Mouse (Mus musculus) embryonic facial prominence, embryonic 11.5 days (tissue): ENCODE measurements around the gene Btbd7. TPM values are rescaled to one million over a fixed set of nuclear protein-coding genes. Genes with fewer than 3 reads are reported as not detected.

Experiments used
- ATAC-seq: fragments of 200-750 bp; cut with Nextera tagmentation; replicated peaks from 2 replicates; pipeline ENCODE4 v1.8.0; 2017; ENCODE audit warnings: low read depth; ENCODE audit not compliant: insufficient number of reproducible peaks, low FRiP score, low TSS enrichment
- DNase-seq: peaks from one replicate; pipeline ENCODE4 v3.0.0-alpha.2; 2015; ENCODE audit warnings: low spot score
- H3K27ac ChIP-seq: fragments of 300-500 bp; sonication (generic); replicated peaks from 2 replicates; pipeline ENCODE4 v1.5.1; 2014; ENCODE audit warnings: mild to moderate bottlenecking, low read depth, low read length, control low read depth
- H3K27me3 ChIP-seq: fragments of 300-500 bp; sonication (generic); 2 replicates; pipeline ENCODE4 v1.6.1; 2014; ENCODE audit warnings: mild to moderate bottlenecking, low read length, moderate library complexity, mixed read lengths; ENCODE audit not compliant: control insufficient read depth, insufficient read depth
- H3K36me3 ChIP-seq: fragments of 300-500 bp; sonication (generic); replicated peaks from 2 replicates; pipeline ENCODE4 v1.6.1; 2014; ENCODE audit warnings: low read depth, mild to moderate bottlenecking, low read length, moderate library complexity, mixed read lengths; ENCODE audit not compliant: control insufficient read depth, insufficient read depth
- H3K4me1 ChIP-seq: fragments of 300-500 bp; sonication (generic); 2 replicates; pipeline ENCODE4 v1.6.1; 2014; ENCODE audit warnings: low read length, mixed read lengths; ENCODE audit not compliant: control insufficient read depth, insufficient read depth
- H3K4me2 ChIP-seq: fragments of 300-500 bp; sonication (generic); 2 replicates; pipeline ENCODE4 v1.6.1; 2014; ENCODE audit warnings: low read depth, mild to moderate bottlenecking, control low read depth, low read length, moderate library complexity
- H3K4me3 ChIP-seq: fragments of 300-500 bp; sonication (generic); 2 replicates; pipeline ENCODE4 v1.5.1; 2014; ENCODE audit warnings: low read depth, low read length, control low read depth
- H3K9ac ChIP-seq: fragments of 300-500 bp; sonication (generic); replicated peaks from 2 replicates; pipeline ENCODE4 v1.6.1; 2014; ENCODE audit warnings: mild to moderate bottlenecking, control low read depth, low read length
- H3K9me3 ChIP-seq: fragments of 300-500 bp; sonication (generic); replicated peaks from 2 replicates; pipeline ENCODE4 v1.6.1; 2016; ENCODE audit warnings: mild to moderate bottlenecking, low read length, inconsistent platforms, mixed read lengths; ENCODE audit not compliant: control insufficient read depth
- WGBS: fragments of 180-500 bp; shearing (Covaris S2); extraction: QIAGEN DNeasy Blood & Tissue Kit; methylation state at CpG from one replicate; pipeline ENCODE4 v1.1.7; 2014; 5-methylcytosine and 5-hydroxymethylcytosine counted together
- polyA plus RNA-seq: library from polyadenylated mRNA; unstranded; fragments of >200 nt; fragmentation: Nextera tagmentation; extraction: Ambion mirVana; gene quantifications from 2 replicates; pipeline ENCODE4 v1.2.1, GENCODE M21; 2014

The Btbd7 gene
- polyA plus RNA-seq = 21.0 and 21.7 TPM in 2 replicates

GRCm38 (mm10) chr12:102878031-102878823 is at the start of gene Btbd7:
Gene Btbd7 (minus strand): TSS chr12:102878471.
- H3K4me3 ChIP-seq = peak within 1 kb of the TSS; percentile 92
- H3K4me2 ChIP-seq = peak within 1 kb of the TSS; percentile 74
- ATAC-seq = peak; percentile 97
- DNase-seq = peak; percentile 99
- peak within 1 kb of the TSS; percentile 94 for H3K9ac ChIP-seq
- H3K4me1 ChIP-seq = no peaks in the 10 kb centered on the region
- H3K9me3 ChIP-seq = no peaks in the 10 kb centered on the region
- under 1% methylated on average over 72 of the region's 95 CpGs for WGBS
- H3K27me3 ChIP-seq = no peaks in the 10 kb centered on the region
- H3K27ac ChIP-seq = peak within 1 kb of the TSS; percentile 92
- no peaks in the 10 kb centered on the region for H3K36me3 ChIP-seq

GRCm38 (mm10) chr12:102916073-102916472 is 37.8 kb upstream of the Btbd7 start:
- Histone ChIP-seq H3K27ac (no peak overlapping the region), H3K4me2 (no peak overlapping the region), H3K9me3 (no peaks in the 10 kb centered on the region), H3K9ac (no peak overlapping the region), H3K36me3 (no peaks in the 10 kb centered on the region), H3K4me1 (no peaks in the 10 kb centered on the region), H3K27me3 (no peaks in the 10 kb centered on the region), H3K4me3 (no peak overlapping the region)
- ATAC-seq (no peak), DNase-seq (no peak)
- WGBS = 87% methylated on average over 2 of the region's 2 CpGs

GRCm38 (mm10) chr12:102908191-102908590 is 29.9 kb upstream of the Btbd7 start:
- H3K4me2 ChIP-seq = no peak overlapping the region
- 42% methylated on average over 3 of the region's 3 CpGs for WGBS
- DNase-seq (no peak), ATAC-seq (no peak)
- H3K9ac ChIP-seq = no peak overlapping the region
- H3K27me3 ChIP-seq = no peaks in the 10 kb centered on the region
- H3K27ac ChIP-seq = no peak overlapping the region
- no peak overlapping the region for H3K4me3 ChIP-seq
- no peaks in the 10 kb centered on the region for H3K36me3 ChIP-seq
- no peaks in the 10 kb centered on the region for H3K9me3 ChIP-seq
- no peaks in the 10 kb centered on the region for H3K4me1 ChIP-seq

GRCm38 (mm10) chr12:102899091-102899490 is 20.8 kb upstream of the Btbd7 start, which contains the start of gene Cox8c:
Gene Cox8c (plus strand): TSS chr12:102899316.
- 90% methylated on average over 17 of the region's 17 CpGs for WGBS

GRCm38 (mm10) chr12:102888568-102888967 is 10.3 kb upstream of the Btbd7 start:
- Histone ChIP-seq H3K27ac (no peak overlapping the region), H3K4me1 (no peaks in the 10 kb centered on the region), H3K27me3 (no peaks in the 10 kb centered on the region), H3K36me3 (no peaks in the 10 kb centered on the region), H3K4me3 (no peak overlapping the region), H3K9me3 (no peaks in the 10 kb centered on the region), H3K9ac (no peak overlapping the region), H3K4me2 (no peak overlapping the region)
- WGBS = 49% methylated on average over 5 of the region's 5 CpGs
- ATAC-seq (no peak), DNase-seq (no peak)

More at GRCm38 (mm10) chr12:102899091-102899490, 20.8 kb upstream of the Btbd7 start, which contains the start of gene Cox8c:
- ATAC-seq (no peak), DNase-seq (no peak)
- Histone ChIP-seq H3K27me3 (no peaks in the 10 kb centered on the region), H3K27ac (no peak within 1 kb of the TSS), H3K4me2 (no peak within 1 kb of the TSS), H3K4me1 (no peaks in the 10 kb centered on the region), H3K36me3 (no peaks in the 10 kb centered on the region), H3K9ac (no peak within 1 kb of the TSS), H3K4me3 (no peak within 1 kb of the TSS), H3K9me3 (no peaks in the 10 kb centered on the region)

GRCm38 (mm10) chr12:102887366-102887765 is 9.1 kb upstream of the Btbd7 start:
- no peak overlapping the region for H3K4me3 ChIP-seq
- DNase-seq = no peak
- no peaks in the 10 kb centered on the region for H3K27me3 ChIP-seq
- no peaks in the 10 kb centered on the region for H3K9me3 ChIP-seq
- WGBS = 52% methylated on average over 10 of the region's 10 CpGs
- H3K9ac ChIP-seq = no peak overlapping the region
- ATAC-seq = no peak
- H3K4me1 ChIP-seq = no peaks in the 10 kb centered on the region
- H3K36me3 ChIP-seq = no peaks in the 10 kb centered on the region
- no peak overlapping the region for H3K4me2 ChIP-seq
- H3K27ac ChIP-seq = no peak overlapping the region

GRCm38 (mm10) chr12:102885735-102886134 is 7.5 kb upstream of the Btbd7 start:
- WGBS = 19% methylated on average over 5 of the region's 5 CpGs
- DNase-seq = peak; percentile 46
- no peak for ATAC-seq
- Histone ChIP-seq H3K4me1 (no peaks in the 10 kb centered on the region), H3K4me3 (no peak overlapping the region), H3K27ac (no peak overlapping the region), H3K27me3 (no peaks in the 10 kb centered on the region), H3K4me2 (no peak overlapping the region), H3K9me3 (no peaks in the 10 kb centered on the region), H3K36me3 (no peaks in the 10 kb centered on the region), H3K9ac (no peak overlapping the region)

- H3K27ac ChIP-seq = no peak overlapping the region
- no peaks in the 10 kb centered on the region for H3K9me3 ChIP-seq
- peak; percentile 42 for DNase-seq
- no peaks in the 10 kb centered on the region for H3K36me3 ChIP-seq
- H3K4me2 ChIP-seq = peak overlapping the region; percentile 46
- H3K27me3 ChIP-seq = no peaks in the 10 kb centered on the region
- ATAC-seq = no peak
- WGBS = 42% methylated on average over 7 of the region's 7 CpGs
- H3K4me3 ChIP-seq = peak overlapping the region; percentile 92
- no peaks in the 10 kb centered on the region for H3K4me1 ChIP-seq
- peak overlapping the region; percentile 63 for H3K9ac ChIP-seq
Measured at GRCm38 (mm10) chr12:102878901-102879300, 630 bp upstream of the Btbd7 start.
